Mouse (Mus musculus) cerebellum, adult 9-11 months (tissue): ENCODE measurements around the gene Rnaseh2a.

Source experiments
- DNase-seq: peaks from one replicate; pipeline ENCODE4 v3.0.0; 2022

Rnaseh2a gene

DNA sequence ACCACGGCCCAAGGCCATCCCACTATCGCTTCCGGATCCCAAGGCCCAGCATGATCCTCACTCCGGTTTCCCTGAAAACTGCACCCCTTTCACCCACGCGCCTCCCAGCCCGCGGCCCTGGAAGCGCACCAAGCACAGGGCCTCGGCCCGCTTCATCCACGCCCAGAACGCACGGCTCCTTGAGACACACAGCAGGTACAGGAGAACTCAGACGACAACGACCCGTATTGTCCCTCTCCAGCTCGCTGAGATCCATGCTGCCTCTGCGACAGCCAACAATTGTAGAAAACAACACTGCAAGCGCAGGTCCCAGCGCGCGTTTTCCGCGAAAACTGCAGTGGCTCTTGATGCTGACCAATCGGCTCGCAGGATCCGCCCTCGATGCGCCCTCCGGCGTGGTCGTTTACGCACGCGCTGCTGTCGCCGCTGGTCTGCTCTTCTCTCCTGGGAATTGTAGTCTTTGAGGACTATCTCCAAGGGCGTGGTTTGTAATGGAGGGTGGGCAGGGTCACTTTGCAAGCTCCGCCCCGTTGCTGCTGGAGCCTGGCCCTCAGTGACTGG is 3.8 kb downstream of the Rnaseh2a start:
- peak; percentile 96 for DNase-seq

DNA sequence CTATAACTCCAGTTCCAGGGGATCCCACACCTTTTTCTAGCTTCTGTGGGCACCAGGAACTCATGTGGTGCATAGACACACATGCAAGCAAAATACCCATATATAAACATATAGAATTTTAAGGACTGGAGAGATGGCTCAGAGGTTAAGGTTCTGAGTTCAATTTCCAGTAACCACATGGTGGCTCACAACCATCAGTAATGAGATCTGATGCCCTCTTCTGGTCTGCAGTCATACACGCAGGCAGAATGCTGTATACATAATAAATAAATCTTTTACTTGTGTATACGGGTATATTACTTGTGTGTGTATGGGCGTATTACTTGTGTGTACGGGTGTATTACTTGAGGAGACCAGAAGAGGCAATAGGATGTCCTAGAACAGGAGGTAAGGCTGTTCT is 5.6 kb downstream of the Rnaseh2a start:
- no peak for DNase-seq

DNA sequence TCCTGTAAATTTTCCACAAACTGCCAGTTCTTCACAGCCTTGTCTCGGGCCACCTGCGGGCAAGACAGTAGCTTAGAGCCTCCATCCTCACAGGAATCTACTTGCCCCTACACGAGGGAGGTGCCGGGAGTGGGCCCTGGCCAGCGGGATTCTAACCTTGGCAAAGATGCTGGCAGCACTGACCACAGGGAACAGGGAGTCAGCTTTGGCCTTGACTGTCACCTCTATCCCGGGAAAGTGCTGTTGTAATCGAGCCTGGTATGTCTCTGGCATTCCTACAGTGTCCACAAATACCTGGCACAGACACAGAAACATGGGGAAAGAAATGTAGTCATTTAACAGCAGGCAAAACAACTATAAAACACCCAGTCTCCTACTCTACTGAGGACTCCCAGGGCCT is 9.8 kb downstream of the Rnaseh2a start:
- DNase-seq: no peak

DNA sequence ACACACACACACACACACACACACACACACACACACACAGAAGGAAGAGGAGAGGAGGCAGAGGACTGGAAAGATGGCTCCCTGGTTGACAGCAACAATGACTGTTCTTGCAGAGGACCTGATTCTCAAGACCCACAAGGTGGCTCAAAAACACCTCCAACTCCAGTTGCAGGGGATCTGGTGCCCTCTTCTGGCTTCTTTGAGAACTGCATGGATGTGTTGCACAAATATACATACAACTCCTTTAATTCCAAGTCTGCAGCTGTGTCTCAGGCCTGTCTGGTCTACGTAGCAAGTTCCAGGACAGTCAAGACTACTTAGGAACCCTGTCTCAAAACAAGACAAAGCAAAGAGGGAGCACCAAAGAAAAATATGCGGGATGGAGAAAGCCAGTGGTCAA is 12.8 kb downstream of the Rnaseh2a start:
- DNase-seq: peak; percentile 72

DNA sequence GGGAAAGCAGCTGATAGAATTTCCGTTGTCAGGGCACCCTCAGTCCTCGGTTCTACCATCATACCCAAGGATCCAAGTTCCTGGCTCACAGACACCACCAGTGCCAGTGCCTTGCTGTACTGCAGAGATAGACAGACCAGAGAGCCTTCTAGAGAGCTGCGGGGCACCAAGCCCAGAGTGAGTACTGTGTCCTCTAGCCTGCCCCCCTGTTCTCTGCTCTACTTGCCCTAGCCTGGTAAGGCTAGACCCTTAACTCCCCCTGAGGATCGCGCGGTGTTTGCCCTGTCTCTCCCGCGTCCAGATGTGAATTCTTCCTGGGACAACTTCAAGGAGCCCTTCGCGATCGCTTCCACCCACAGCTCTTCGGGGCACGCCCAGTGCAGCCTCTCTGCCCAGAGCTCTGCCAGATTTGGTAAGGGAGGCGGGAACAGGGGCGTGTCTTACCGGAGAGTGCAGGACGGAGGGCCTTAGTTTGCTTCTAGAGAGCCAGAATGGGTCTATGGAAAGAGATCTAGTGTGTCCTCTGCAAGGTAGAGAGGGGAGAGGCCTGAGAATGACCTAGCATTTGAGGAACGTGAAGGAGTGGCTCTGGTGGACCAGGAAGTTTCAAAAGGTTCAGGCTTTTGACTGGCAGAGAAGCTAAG is 16.8 kb downstream of the Rnaseh2a start:
- DNase-seq: no peak

DNA sequence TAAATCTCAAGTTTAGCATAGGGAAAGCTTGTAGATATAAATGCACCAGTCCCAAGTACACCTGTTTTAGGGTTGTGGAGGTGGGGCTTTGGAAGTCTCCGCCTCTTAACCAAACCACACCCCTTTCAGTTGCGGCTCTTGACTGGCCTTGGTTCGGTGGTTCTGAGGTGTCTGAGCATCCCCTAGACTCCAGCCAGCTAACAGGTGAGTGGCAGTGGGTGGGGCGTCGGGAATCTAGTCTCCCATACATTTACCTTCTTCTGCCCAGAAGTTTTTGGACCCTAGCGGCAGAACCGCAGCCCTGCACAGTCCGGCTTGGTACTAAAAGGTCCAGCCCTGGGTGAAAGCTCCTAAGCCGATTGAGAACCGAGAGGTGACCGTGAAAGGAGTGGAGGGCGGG is 19.8 kb downstream of the Rnaseh2a start:
- DNase-seq: no peak

DNA sequence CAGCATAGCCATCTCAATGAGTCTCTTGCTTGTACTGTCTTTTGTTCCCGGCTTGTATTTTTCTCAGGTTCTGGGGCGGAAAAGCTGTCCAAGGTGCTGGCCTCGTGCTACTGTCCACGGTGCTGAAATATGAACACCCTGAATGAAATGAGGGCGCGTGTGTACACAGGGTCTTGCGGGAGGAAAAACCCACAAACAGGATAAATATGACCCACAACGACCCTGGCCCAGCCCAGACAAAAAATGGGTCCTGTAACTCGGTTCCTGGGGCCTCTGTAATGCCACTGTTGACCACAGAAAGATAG is 22.4 kb downstream of the Rnaseh2a start:
- DNase-seq: no peak

DNA sequence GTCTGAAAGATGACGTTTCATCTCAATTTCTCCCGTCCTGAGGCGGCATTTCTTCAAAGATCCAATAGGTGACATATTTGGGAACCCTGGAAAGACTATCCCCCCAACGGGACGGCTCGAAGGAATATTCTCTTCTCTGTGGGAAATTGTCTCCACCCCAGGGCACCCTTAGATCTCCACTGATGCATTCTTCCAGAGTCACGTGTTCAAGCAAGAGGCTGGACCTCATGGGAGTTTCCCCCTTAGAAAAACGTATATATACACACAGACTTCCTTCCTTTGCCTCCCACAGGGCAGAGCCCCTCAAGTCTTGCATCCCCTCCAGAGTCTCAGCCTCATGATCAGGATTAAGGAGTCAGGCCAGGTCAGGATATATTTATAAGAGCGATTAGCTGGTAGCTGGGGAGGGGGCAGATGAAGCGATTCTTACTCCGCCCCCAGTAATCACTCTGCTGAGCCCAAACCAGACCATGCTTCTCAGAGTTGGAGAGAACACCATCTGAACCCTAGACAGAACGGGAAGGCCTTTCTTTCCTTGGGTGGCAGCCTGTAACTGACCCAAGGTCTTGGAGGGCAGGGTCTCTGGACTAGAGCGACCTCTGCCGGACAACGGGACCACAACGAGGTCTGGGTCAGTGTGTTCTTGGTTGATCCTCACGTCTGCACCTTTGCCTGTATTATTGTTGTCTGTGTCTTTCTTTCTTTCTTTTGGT is 22.9 kb downstream of the Rnaseh2a start, which contains the start of gene Rtbdn:
Gene Rtbdn, plus strand, starts transcription at position 464 of the 713 bp plus-strand sequence.
- peak; percentile 79 for DNase-seq

DNA sequence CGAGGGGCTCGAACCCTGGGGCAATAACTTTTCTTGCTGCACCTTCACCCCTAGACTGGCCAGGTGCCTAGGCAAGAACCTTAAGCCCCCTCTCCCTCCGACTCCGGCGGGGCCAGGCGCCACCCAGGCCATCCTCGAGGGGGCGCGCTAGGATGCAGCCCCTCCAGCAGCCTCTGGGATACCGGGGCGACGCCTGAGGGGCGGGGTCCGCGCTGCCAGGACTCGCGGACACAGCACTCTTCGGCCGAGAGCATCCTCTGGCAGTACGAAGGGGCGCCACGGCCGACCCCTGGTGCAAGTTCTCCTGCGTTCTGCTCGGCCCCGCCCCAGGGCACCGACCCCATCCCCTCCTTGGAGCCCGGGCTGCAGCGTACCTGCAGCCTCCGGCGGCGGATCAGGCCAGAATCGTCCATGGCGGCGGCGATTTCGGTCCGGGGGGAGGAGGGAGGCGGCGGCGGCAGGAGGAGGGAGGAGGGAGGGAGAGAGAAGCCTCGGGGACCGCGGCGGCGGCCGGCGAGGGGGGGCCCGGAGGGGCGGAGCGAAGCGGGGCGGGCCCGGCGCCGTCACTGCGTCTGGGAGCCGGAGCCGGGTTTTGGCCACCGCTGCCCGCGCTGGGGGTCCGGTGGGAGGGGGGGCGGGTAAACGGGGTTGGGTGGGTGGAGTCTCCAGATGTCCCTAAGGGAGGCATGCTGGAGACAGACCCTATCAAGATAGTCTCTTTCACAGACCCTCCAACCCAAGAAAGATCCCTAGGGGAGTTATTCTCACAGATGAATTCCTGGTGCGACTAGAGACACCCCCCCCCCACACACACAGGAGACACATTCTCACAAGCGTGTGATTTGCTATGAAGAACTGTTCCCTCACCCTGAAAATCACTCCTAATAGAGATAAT is 23.7 kb downstream of the Rnaseh2a start:
- DNase-seq: peak; percentile 86

DNA sequence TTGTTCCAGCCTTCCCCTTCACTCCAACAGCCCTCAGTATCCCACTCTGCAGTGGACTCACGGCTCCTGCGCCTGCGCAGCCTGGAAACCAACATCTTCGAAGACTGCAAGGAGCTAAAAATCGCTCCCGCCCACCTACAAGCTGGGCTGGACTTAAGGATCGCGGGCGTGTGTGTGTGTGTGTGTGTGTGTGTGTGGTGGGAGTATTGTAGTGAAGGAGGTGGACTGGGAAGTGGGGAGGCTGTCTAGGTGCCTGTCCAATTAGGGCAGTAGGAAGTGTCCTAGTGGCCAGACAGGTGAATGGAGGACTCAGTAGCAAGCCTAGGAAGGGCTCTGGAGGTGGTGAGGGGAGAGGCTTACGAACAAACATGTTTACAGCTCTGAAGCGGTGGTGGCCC is 24.3 kb downstream of the Rnaseh2a start:
- peak; percentile 79 for DNase-seq

DNA sequence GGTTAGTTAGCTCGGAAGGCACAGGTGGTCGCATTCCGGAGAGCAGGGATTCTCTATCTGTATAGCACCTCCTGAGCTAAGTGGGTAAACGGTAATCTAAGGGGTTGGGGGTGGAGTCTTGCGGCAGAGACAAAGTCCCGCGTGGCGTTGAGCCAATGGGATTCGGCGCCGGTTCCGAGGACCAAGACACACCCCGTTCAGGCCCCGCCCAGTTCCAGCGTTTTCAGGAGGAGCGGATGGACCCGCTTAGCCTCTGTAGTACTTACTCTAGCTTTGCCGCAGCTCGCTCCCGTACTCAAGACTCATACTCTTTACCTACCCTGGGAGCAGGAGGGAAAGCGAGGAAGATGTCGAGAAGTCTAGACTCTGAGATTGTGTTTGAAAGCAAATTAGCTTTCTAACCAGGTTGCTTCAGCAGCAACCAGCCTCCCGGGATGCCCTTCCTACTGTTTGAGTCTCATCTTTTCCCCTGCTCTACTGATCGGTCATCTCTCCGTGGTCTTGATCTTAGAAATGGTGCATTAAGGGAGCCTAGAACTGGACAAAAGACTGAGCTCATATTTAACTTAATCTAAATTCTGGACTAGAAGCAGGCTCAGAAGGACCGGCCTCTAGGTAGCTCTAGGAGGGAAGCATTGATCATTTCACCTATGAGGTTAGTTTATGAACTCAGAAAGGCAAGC is 24.9 kb downstream of the Rnaseh2a start:
- DNase-seq: peak; percentile 86

DNA sequence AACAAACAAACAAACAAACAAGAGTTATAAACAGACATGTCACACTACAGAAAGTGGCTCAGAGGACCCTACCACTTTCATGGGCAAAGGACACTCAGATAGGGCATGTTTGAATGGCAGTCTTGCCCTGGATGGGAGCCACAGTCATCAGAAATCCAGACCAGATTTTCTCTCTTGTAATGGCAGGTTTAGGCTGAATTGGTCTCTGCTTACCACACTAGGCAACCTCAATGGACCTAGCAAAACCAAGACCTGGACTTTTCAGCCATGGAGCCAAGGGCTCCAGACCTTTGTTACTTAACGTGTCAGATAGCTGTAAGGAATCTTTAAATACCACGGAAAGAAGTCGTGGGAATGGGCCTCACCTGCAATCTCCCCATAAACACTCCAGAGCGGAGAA is 25.9 kb downstream of the Rnaseh2a start:
- no peak for DNase-seq

DNA sequence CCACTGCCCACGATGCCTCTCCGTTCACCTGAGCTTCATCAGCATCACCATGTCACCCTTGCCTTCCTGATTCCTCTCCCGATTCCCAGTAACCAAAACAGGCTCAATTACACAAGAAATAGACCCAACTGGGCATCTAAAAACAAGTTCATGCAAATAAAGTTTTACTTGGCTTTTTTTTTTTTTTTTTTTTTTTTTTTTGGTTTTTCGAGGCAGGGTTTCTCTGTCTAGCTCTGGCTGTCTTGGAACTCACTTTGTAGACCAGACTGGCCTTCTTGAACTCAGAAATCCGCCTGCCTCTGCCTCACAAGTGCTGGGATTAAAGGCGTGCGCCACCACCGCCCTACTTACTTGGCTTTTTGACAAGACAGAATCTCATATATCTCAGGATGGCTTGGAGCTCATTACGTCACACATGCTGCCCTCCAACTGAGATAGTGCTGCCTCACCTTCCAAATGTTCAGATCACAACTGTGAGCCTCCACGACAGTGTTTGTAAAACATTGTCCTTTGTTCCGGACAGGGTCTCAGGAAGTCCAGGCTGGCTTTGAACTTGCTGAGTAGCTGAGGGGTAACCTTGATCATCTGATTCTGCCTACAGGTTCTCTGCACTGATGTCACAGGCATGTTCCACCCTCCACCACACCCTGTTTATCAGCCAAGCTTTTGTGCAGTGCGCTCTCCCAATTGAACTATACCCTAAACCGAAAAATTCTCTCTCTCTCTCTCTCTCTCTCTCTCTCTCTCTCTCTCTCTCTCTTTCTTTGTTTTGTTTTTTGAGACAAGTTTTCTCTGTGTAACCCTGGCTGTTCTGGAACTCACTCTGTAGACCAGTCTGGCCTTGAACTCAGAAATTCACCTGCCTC is 31.7 kb downstream of the Rnaseh2a start:
- no peak for DNase-seq

DNA sequence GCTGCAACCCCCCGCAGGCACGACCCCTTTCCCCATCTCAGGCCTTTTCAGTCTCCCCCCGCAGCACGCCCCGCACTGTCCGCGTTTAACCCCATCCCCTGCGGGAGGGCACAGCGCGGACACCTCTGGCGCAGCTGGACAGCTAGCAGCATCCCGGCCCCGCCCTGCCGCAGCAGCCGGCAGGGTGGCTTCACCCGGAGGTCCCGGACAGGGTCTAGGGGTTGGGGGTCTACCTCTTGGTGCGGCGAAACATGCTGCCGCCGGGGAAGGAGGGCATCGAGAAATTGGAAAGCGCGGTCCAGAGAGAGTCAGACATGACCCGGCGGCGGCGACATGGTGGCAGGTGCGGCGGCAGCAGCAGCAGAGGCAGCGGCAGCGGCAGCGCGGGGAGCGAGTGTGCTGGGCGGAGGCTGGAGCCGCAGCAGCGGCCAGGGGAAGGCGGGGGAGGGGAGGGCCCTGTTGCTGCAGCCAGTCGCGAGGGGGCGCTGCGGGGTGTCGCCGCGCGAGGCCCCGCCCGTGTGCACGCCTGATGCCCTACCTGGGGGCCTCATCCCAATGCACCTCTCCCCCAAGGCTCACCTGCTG is 32.5 kb downstream of the Rnaseh2a start, which contains the start of gene Mast1:
Gene Mast1, minus strand, starts transcription at position 398 of the 585 bp plus-strand sequence.
- DNase-seq: peak; percentile 85

DNA sequence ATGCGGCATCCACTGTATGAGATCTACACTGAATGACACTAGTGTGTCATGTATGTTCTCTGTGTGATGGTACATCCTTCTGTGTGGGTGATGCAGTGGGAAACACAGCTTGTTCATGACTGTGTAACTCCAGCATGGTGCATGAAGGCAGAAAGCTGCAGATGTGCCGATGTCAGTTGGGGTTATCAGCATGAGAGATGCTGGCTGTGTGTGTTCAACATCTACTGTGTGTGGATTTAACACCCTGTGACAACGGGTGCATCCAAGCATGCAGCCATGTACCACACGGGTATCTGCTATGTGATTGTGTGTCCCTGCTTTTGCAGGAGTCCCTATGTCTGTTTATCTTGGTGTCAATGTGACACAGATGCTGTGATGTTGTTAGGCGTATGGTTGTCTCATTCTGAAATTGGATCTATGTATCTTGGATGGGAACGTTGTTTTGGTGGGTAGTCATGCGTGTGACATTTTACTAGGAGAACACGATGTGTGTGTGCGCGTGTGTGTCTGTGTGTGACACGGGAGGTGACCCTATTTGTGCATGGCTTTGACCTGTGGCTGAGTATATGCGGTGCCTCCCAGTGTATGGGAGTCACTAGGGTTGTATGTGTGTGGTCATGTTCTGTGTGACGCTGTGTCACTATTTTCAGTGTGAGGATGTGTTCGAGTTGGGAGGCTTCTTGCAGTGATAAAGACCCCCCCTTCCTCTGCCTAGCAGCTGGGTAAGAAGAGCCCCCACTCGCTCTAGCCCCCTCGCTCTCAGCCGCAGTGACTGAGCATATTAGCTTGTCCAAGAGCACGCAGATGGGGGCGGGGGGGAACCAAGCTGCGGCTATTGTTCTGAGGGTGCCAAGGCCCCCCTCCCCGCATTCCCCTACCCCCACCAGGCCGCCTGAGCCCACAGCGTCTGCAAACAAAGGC is 33.3 kb downstream of the Rnaseh2a start:
- peak; percentile 69 for DNase-seq

DNA sequence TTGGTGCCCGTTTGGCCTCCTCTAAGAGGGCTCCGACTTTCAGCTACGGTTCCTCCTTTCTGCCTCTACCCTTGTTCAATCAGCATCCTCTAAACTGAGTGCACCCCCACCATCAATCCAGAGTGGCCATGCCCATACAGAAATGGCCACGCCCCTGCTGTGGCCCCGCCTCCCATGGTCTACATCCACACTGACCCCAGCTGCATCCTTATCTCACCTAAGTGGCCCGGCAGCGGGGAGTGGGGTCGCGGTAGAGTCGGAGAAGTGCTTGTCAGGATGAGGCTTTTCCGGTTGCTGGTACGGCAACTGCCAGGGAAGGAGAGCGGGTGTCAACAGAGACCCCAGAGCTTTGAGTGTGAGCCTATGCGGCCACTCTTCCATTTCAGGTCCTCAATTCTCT is 34.1 kb downstream of the Rnaseh2a start:
- DNase-seq: peak; percentile 78

DNA sequence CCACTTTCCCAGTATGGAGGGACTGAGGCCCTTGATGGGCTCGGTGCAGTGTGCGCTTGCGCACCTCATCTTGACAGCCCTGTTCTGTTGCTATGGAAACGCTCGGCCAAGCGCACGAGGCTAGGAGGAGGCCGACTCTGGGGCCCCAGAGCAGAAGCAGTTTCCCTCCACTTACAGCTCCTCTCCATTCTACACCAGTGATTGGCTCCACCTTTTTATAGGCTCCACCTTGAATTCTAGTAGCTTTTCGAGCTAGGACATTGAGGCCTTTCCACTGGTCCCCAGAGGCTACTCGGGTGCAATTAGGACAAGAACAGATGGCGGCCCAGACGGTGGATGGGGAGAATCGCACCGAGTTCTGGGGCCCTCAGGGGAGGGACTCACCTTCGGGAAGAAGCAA is 34.7 kb downstream of the Rnaseh2a start:
- peak; percentile 91 for DNase-seq

DNA sequence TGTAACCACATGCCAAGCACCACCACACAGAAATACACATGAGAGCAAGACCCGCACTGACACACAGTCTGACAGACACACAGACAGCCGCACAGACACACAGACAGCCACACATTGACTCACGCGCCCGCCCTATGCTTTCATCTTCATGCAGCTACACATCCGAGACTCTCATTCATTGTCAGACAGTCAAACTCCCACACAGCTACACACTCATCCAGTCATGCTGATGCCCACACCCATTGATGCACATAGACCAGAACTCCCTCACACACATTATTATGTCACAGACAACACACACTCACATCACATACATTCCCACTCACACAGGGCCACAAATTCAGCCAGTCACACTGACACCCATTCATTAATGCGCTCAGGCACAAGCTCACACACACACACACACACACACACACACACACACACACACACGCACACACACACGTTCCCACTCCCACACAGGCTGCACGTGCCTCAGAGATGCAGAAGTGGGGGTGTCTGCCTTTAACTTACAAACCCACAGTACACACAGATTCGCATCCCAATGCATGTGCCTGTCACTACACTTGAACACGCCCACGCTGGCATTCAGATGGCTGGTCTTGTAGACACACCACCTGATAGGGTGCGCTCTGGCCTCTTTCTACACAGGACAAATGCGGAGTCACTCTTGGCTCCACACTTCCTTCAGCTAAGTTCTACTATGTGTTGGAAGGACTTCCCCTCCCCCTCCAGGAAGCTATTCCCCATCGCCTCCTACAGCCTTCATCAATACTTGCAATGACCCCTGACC is 35.6 kb downstream of the Rnaseh2a start:
- peak; percentile 63 for DNase-seq

DNA sequence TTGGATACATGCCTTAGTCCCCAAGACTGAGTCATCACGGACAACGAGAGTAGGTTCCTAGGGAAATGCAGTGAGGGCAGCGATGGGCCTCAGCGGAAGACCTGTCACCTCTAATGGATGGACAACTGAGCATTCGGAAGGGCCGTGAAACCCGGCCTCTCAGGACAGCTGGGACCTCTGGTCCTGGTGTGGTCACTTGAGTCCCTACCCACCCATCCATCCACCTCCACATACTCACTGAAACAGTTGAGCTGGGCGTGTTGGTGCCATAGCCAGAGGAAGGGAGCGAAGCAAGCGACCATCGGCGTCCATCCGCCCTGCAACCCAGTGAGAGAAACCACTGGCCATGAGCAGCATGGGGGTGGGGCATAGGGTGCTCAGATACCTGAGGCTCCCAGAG is 39.0 kb downstream of the Rnaseh2a start:
- DNase-seq: no peak
